Mouse (Mus musculus): Measurements from ENCODE around the gene Cenpm. TPM values are rescaled to one million over a fixed set of nuclear protein-coding genes. Genes with fewer than 3 reads are reported as not detected.
"Not testable (repeated sequence)": the region's sequence is repeated elsewhere in the genome, so short reads cannot be mapped to it uniquely, and the experiment has no call there.

The Cenpm gene
- polyA plus RNA-seq, 1 experiment from 2014 or later = 51.0 TPM

GRCm38 (mm10) chr15:82271201-82271600 lies 26.7 kb upstream of the Cenpm start:
- H3K4me3 ChIP-seq (replicated peaks) = no peak overlapping the region
- H3K9ac ChIP-seq = no peak overlapping the region
- H3K36me3 ChIP-seq = no peaks in the 10 kb centered on the region
- 0 out of 2 replicates have a peak, but pooled peaks have one; percentile 10 for ATAC-seq (ENCODE audit: insufficient read depth, low FRiP score, low read depth)
- H3K4me2 ChIP-seq = no peak overlapping the region
- no peaks in the 10 kb centered on the region for H3K9me3 ChIP-seq
- H3K4me1 ChIP-seq = peaks cover 16% of the 10 kb centered on the region
- peaks cover 37% of the 10 kb centered on the region for H3K27me3 ChIP-seq (replicated peaks)
- WGBS = 1% methylated on average over 5 of the region's 5 CpGs
- H3K27ac ChIP-seq = no peak overlapping the region

DNA sequence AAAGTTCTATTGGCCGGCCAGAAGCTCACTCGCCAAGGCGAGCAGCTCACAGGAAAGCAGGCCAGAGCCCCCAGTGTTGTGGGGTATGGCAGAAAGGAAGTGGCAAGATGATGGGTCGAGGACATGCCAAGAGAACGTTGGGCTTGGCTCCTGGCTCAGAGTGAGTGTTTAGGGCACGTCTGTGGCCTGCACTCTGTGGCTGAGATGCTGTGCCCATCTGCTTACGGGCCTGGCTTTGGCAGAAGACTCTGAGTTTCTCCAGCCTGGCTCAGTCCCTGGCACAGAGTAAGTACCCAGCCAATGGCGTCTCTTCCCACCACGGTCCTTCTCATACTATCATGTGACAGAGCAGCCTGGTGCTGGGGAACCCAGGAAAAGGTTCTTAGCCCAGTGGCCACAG lies 24.2 kb upstream of the Cenpm start:
- no peak overlapping the region for H3K4me3 ChIP-seq (replicated peaks)
- no peak overlapping the region for H3K27ac ChIP-seq
- H3K36me3 ChIP-seq = no peaks in the 10 kb centered on the region
- H3K4me1 ChIP-seq = no peaks in the 10 kb centered on the region
- 82% methylated on average over 9 of the region's 9 CpGs for WGBS
- H3K4me2 ChIP-seq = no peak overlapping the region
- no peak for ATAC-seq (ENCODE audit: insufficient read depth, low FRiP score, low read depth)
- peaks cover 13% of the 10 kb centered on the region for H3K27me3 ChIP-seq (replicated peaks)
- H3K9me3 ChIP-seq = no peaks in the 10 kb centered on the region
- H3K9ac ChIP-seq = no peak overlapping the region

- no peak overlapping the region for H3K4me2 ChIP-seq
- H3K4me3 ChIP-seq (replicated peaks) = no peak overlapping the region
- no peaks in the 10 kb centered on the region for H3K36me3 ChIP-seq
- H3K9me3 ChIP-seq = no peaks in the 10 kb centered on the region
- H3K4me1 ChIP-seq = no peaks in the 10 kb centered on the region
- ATAC-seq (ENCODE audit: insufficient read depth, low FRiP score, low read depth) = no peak
- H3K27me3 ChIP-seq (replicated peaks) = peaks cover 7% of the 10 kb centered on the region
- 28% methylated on average over 3 of the region's 3 CpGs for whole genome bisulfite sequencing
- no peak overlapping the region for H3K9ac ChIP-seq
- no peak overlapping the region for H3K27ac ChIP-seq
Measured at GRCm38 (mm10) chr15:82268185-82268584, 23.6 kb upstream of the Cenpm start.

GRCm38 (mm10) chr15:82266356-82266755 lies 21.8 kb upstream of the Cenpm start:
- Histone ChIP-seq H3K9me3 (no peaks in the 10 kb centered on the region), H3K27me3 (replicated peaks) (no peaks in the 10 kb centered on the region), H3K27ac (no peak overlapping the region), H3K4me1 (no peaks in the 10 kb centered on the region), H3K9ac (no peak overlapping the region), H3K4me2 (no peak overlapping the region), H3K36me3 (no peaks in the 10 kb centered on the region), H3K4me3 (replicated peaks) (no peak overlapping the region)
- no peak for ATAC-seq (ENCODE audit: insufficient read depth, low FRiP score, low read depth)
- 10% methylated on average over 6 of the region's 6 CpGs for WGBS

- H3K27me3 ChIP-seq (replicated peaks) = 0 out of 2 replicates have a peak, but pooled peaks cover 2% of the 10 kb centered on the region
- no peak overlapping the region for H3K4me2 ChIP-seq
- no peak for ATAC-seq (ENCODE audit: insufficient read depth, low FRiP score, low read depth)
- H3K9ac ChIP-seq = no peak overlapping the region
- H3K4me1 ChIP-seq = 0 out of 2 replicates have a peak, but pooled peaks cover 3% of the 10 kb centered on the region
- no peak overlapping the region for H3K4me3 ChIP-seq (replicated peaks)
- H3K36me3 ChIP-seq = no peaks in the 10 kb centered on the region
- 14% methylated on average over 16 of the region's 16 CpGs for WGBS
- H3K27ac ChIP-seq = no peak overlapping the region
- no peaks in the 10 kb centered on the region for H3K9me3 ChIP-seq
Measured at GRCm38 (mm10) chr15:82259510-82259909, 15.0 kb upstream of the Cenpm start.

DNA sequence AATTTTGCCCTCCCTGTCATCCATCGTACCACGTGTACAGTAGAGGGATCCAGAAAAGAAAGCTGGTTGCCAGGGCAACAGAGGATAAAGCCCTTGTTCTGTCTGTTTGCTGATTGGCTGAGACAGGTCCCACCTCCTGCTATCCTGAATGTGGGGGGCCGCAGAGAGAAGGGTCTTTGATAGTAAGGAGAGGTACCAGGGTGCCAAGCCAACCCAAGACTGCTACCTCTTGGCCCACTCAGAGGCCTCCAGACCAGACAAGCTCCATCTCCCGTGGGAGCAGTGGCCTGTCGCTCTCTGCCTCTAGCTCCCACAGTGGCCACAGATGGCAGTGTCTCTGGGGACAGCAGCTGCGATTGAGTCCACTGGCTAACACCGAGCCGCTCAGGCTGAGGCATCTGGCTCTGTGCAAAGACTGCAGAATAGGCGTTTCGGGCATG lies 11.4 kb upstream of the Cenpm start:
- H3K4me3 ChIP-seq (replicated peaks) = no peak overlapping the region
- 0 out of 2 replicates have a peak, but pooled peaks cover 2% of the 10 kb centered on the region for H3K27me3 ChIP-seq (replicated peaks)
- H3K4me2 ChIP-seq = no peak overlapping the region
- H3K9ac ChIP-seq = no peak overlapping the region
- no peaks in the 10 kb centered on the region for H3K36me3 ChIP-seq
- H3K9me3 ChIP-seq = no peaks in the 10 kb centered on the region
- WGBS = 31% methylated on average over 10 of the region's 10 CpGs
- ATAC-seq (ENCODE audit: insufficient read depth, low FRiP score, low read depth) = peak; percentile 19; the same call in 1 of the 2 replicates
- H3K27ac ChIP-seq = no peak overlapping the region
- 0 out of 2 replicates have a peak, but pooled peaks cover 3% of the 10 kb centered on the region for H3K4me1 ChIP-seq

DNA sequence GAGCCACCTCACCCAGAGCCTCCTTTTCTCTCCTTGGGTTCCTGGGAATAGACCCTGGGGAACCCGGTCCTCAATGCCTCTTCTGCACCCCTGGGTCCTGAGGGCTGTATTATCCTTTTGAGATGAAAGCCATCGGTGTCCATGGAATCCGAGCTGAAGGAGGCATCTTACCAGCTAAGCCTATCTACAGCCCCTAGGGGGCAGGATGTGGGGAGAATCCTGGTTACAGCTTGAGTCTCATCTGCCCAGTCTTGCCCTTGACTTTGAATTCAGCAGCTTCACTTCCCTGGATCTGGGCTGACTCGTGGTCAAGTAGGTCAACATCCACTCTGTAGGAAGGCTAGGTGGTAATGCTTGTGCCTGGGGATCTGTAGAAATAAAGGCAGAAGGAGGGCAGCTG lies 10.7 kb upstream of the Cenpm start:
- no peak overlapping the region for H3K4me2 ChIP-seq
- H3K36me3 ChIP-seq = no peaks in the 10 kb centered on the region
- 41% methylated on average over 4 of the region's 4 CpGs for WGBS
- H3K27me3 ChIP-seq (replicated peaks) = 0 out of 2 replicates have a peak, but pooled peaks cover 2% of the 10 kb centered on the region
- H3K4me1 ChIP-seq = 0 out of 2 replicates have a peak, but pooled peaks cover 3% of the 10 kb centered on the region
- no peaks in the 10 kb centered on the region for H3K9me3 ChIP-seq
- H3K9ac ChIP-seq = no peak overlapping the region
- H3K27ac ChIP-seq = no peak overlapping the region
- ATAC-seq (ENCODE audit: insufficient read depth, low FRiP score, low read depth) = no peak
- no peak overlapping the region for H3K4me3 ChIP-seq (replicated peaks)

DNA sequence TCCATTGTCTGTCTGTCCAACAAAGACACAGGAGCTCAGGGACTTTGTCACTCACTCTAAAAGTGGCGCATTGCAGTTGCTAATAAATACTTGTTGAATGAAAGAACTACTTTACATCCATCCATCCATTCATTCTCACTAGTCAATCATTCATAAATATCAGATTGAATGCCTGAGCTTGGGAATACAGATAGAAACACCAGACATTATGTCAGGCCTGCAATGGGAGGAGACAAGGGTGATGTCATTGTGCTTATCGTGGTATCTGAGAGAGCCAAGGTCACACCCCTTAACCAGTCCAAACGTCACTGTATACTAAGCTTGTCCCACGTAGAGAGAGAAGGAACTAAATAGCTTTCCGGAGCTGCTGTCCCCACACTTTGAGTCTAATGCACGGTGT lies 7.5 kb upstream of the Cenpm start, which contains the start of gene 1500009C09Rik:
1500009C09Rik (plus strand) TSS at position 301 of the 400 bp plus-strand sequence.
- Histone ChIP-seq H3K27ac (no peak within 1 kb of the TSS), H3K36me3 (no peaks in the 10 kb centered on the region), H3K4me3 (replicated peaks) (no peak within 1 kb of the TSS), H3K4me2 (no peak within 1 kb of the TSS), H3K9ac (no peak within 1 kb of the TSS), H3K9me3 (no peaks in the 10 kb centered on the region), H3K4me1 (0 out of 2 replicates have a peak, but pooled peaks cover 3% of the 10 kb centered on the region), H3K27me3 (replicated peaks) (0 out of 2 replicates have a peak, but pooled peaks cover 2% of the 10 kb centered on the region)
- no peak for ATAC-seq (ENCODE audit: insufficient read depth, low FRiP score, low read depth)
- 78% methylated on average over 6 of the region's 6 CpGs for WGBS

GRCm38 (mm10) chr15:82251579-82251978 lies 7.0 kb upstream of the Cenpm start:
- no peak overlapping the region for H3K4me2 ChIP-seq
- no peak for ATAC-seq (ENCODE audit: insufficient read depth, low FRiP score, low read depth)
- WGBS = 98% methylated on average over 3 of the region's 3 CpGs
- H3K36me3 ChIP-seq = no peaks in the 10 kb centered on the region
- H3K9me3 ChIP-seq = no peaks in the 10 kb centered on the region
- no peak overlapping the region for H3K27ac ChIP-seq
- no peak overlapping the region for H3K9ac ChIP-seq
- 0 out of 2 replicates have a peak, but pooled peaks cover 3% of the 10 kb centered on the region for H3K4me1 ChIP-seq
- 0 out of 2 replicates have a peak, but pooled peaks cover 2% of the 10 kb centered on the region for H3K27me3 ChIP-seq (replicated peaks)
- no peak overlapping the region for H3K4me3 ChIP-seq (replicated peaks)

GRCm38 (mm10) chr15:82247131-82247776 lies 2.7 kb upstream of the Cenpm start:
- WGBS = 72% methylated on average over 3 of the region's 3 CpGs
- no peaks in the 10 kb centered on the region for H3K36me3 ChIP-seq
- ATAC-seq (ENCODE audit: insufficient read depth, low FRiP score, low read depth) = no peak
- H3K9me3 ChIP-seq = no peaks in the 10 kb centered on the region
- H3K9ac ChIP-seq = no peak overlapping the region
- peaks cover 9% of the 10 kb centered on the region for H3K4me1 ChIP-seq
- H3K4me2 ChIP-seq = no peak overlapping the region
- H3K27ac ChIP-seq = no peak overlapping the region
- H3K27me3 ChIP-seq (replicated peaks) = no peaks in the 10 kb centered on the region
- H3K4me3 ChIP-seq (replicated peaks) = no peak overlapping the region

GRCm38 (mm10) chr15:82244805-82245161 lies 235 bp upstream of the Cenpm start:
- peak overlapping the region; percentile 98 for H3K4me2 ChIP-seq
- ATAC-seq (ENCODE audit: insufficient read depth, low FRiP score, low read depth); H3K27me3 ChIP-seq (replicated peaks); H3K4me1 ChIP-seq; H3K27ac ChIP-seq; H3K9me3 ChIP-seq; H3K36me3 ChIP-seq: not testable (repeated sequence)
- WGBS = 21% methylated on average over 9 of the region's 9 CpGs
- peak overlapping the region; percentile 43; the same call in 1 of the 2 replicates for H3K9ac ChIP-seq
- H3K4me3 ChIP-seq (replicated peaks) = peak overlapping the region; percentile 76

DNA sequence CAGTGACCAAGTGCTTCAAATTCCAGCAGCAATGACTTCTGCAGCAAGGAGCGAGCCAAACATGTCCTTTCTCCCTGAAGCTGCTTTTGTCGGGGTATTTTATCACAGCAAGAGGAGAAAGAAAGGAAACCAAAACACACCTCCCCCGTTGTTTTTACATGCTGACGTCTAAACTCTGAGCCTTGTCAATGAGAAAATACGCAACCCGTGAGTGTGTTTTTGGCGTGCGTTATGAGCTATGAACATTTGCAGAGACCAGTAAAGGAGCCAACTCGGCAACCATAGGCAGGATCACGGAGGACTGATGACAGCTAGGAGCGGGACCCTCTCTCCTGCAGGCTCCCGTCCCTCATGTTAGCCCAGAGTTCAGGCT lies 820 bp downstream of the Cenpm start:
- H3K36me3 ChIP-seq = no peaks in the 10 kb centered on the region
- H3K27me3 ChIP-seq (replicated peaks) = no peaks in the 10 kb centered on the region
- ATAC-seq (ENCODE audit: insufficient read depth, low FRiP score, low read depth) = no peak; the same call in 1 of the 2 replicates
- WGBS = 1% methylated on average over 12 of the region's 12 CpGs
- peak overlapping the region; percentile 76 for H3K4me3 ChIP-seq (replicated peaks)
- peaks cover 9% of the 10 kb centered on the region for H3K4me1 ChIP-seq
- peak overlapping the region; percentile 98 for H3K4me2 ChIP-seq
- H3K27ac ChIP-seq = peak overlapping the region; percentile 49
- H3K9me3 ChIP-seq = no peaks in the 10 kb centered on the region
- H3K9ac ChIP-seq = peak overlapping the region; percentile 43

Data from stomach, embryonic 15.5 days (tissue).